Mouse (Mus musculus) cerebellum, adult 2 months (tissue): Measurements from ENCODE around the gene Fbxl5.

Experiments used
- CTCF ChIP-seq: fragments of 200-500 bp; IDR thresholded peaks from 2 replicates; pipeline ENCODE4 v1.5.1; 2011; ENCODE audit warnings: low read depth, mild to moderate bottlenecking, control low read depth, low read length, moderate library complexity, borderline replicate concordance; ENCODE audit not compliant: insufficient read depth
- POLR2A ChIP-seq: fragments of 200-500 bp; IDR thresholded peaks from 2 replicates; pipeline ENCODE4 v1.6.1; 2011; ENCODE audit warnings: low read length, control low read depth, borderline replicate concordance; ENCODE audit not compliant: insufficient read depth

DNA sequence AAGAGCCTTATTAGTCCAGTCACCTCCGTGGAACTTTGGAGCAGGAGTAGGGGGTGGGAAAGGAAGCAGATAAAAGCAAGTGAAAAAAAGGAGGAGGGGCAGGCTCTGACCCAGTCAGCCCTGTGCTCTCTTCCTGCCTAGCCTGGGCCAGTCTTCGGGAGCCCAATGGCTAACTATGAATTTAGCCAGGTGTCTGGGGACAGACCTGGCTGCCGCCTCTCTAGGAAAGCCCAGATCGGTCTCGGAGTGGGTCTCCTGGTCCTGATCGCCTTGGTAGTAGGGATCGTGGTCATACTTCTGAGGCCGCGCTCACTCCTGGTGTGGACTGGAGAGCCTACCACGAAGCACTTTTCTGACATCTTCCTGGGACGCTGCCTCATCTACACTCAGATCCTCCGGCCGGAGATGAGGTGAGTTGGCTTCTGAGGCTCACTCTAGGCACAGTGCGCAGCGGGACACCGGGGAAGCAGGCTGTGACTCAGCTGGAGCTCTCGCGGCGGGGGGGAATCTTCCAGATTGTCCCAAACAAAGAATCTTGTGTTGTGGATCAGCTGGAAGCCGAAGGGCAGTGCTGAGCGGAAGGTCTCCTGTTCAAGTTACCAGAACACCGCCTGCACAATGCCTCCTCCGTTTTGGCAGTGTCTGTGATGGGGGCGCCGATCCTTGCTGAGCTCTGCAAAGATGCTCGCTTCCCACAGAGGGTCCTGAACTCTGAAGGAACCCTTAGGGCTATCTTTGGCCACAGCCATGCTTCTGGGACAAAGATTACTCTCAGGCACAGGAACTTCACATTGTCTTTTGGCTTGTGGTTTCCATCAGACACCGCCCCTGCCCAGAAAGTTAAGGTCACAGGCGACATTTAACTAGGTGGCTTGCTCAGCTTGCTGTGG lies 47.5 kb upstream of the Fbxl5 start:
- TF ChIP-seq CTCF (no peak), POLR2A (no peak)
